Mouse (Mus musculus) midbrain, embryonic 15.5 days (tissue): ENCODE measurements around the gene Olfr1395. TPM values are rescaled to one million over a fixed set of nuclear protein-coding genes. Genes with fewer than 3 reads are reported as not detected.

Source experiments
- ATAC-seq: fragments of 200-750 bp; cut with Nextera tagmentation; replicated peaks from 2 replicates; pipeline ENCODE4 v1.8.0; 2017; ENCODE audit warnings: moderate TSS enrichment
- H3K27ac ChIP-seq: fragments of 300-500 bp; sonication (generic); 2 replicates; pipeline ENCODE4 v1.5.1; 2015; ENCODE audit warnings: mild to moderate bottlenecking, inconsistent platforms
- H3K27me3 ChIP-seq: fragments of 300-500 bp; sonication (generic); replicated peaks from 2 replicates; pipeline ENCODE4 v1.6.1; 2015; ENCODE audit warnings: inconsistent platforms
- H3K36me3 ChIP-seq: fragments of 300-500 bp; sonication (generic); replicated peaks from 2 replicates; pipeline ENCODE4 v1.6.1; 2015; ENCODE audit warnings: inconsistent platforms
- H3K4me1 ChIP-seq: fragments of 300-500 bp; sonication (generic); 2 replicates; pipeline ENCODE4 v1.6.1; 2015; ENCODE audit warnings: inconsistent platforms
- H3K4me2 ChIP-seq: fragments of 300-500 bp; sonication (generic); 2 replicates; pipeline ENCODE4 v1.6.1; 2015; ENCODE audit warnings: inconsistent platforms, mild to moderate bottlenecking, moderate library complexity
- H3K4me3 ChIP-seq: fragments of 300-500 bp; sonication (generic); 2 replicates; pipeline ENCODE4 v1.5.1; 2015; ENCODE audit warnings: mild to moderate bottlenecking, inconsistent platforms
- H3K9ac ChIP-seq: fragments of 300-500 bp; sonication (generic); 2 replicates; pipeline ENCODE4 v1.6.1; 2015; ENCODE audit warnings: mild to moderate bottlenecking, inconsistent platforms
- H3K9me3 ChIP-seq: fragments of 300-500 bp; sonication (generic); 2 replicates; pipeline ENCODE4 v1.6.1; 2016; ENCODE audit warnings: inconsistent platforms
- WGBS: fragments of 180-500 bp; shearing (Covaris S2); methylation state at CpG from one replicate; pipeline ENCODE4 v1.1.7; 2015; ENCODE audit warnings: mixed read lengths; 5-methylcytosine and 5-hydroxymethylcytosine counted together
- polyA plus RNA-seq: library from polyadenylated mRNA; unstranded; fragments of >200 nt; fragmentation: Nextera tagmentation; extraction: Ambion mirVana; gene quantifications from 2 replicates; pipeline ENCODE4 v1.2.1, GENCODE M21; 2015

The Olfr1395 gene
- polyA plus RNA-seq: not detected in 2 replicates

DNA sequence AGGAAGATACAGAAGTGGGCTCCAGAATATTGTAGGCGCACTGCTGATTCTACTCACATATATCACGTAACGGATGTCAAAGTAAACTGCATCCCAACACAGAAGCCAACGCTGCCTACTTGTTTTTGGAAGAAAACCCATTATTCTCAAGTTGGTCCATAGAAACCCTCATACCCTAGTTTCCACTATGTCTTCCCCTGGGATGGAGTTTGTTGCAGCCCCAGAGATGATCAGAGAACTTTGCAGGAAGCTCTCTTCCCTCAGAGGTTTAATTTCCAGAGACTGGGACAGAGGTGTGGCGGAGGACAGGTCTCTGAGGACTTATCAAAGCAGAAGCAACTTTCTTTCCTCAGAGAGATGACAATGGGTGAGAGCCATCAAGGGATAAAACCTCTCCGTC is at the start of gene Olfr1395:
Gene Olfr1395 (plus strand): TSS at position 301 of the 400 bp plus-strand sequence.
- H3K9ac ChIP-seq: no peak within 1 kb of the TSS
- H3K27ac ChIP-seq: no peak within 1 kb of the TSS
- no peaks in the 10 kb centered on the region for H3K27me3 ChIP-seq
- ATAC-seq: no peak
- 93% methylated on average over 6 of the region's 6 CpGs for WGBS
- H3K4me1 ChIP-seq: no peaks in the 10 kb centered on the region
- H3K36me3 ChIP-seq: no peaks in the 10 kb centered on the region
- H3K4me3 ChIP-seq: no peak within 1 kb of the TSS
- no peaks in the 10 kb centered on the region for H3K9me3 ChIP-seq
- H3K4me2 ChIP-seq: no peak within 1 kb of the TSS

DNA sequence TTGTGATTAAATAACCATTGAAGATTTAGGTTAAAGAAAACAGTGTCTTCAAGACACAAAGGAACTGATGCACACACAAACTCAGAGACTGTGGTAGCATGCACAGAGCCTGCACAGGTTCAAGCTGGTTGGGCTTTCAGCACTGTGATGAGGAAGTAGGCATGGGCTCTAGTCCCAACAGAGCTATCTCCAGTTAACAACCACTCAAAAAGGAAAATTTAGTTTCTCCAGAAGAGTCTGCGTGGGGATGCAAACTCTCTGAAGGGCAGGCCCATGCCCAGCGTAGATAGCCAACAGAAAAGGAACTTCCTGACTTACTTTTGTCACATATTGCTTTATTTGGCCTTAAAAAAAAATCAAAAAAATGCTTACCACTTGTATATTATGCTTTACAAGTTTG is 49.3 kb upstream of the Olfr1395 start:
- ATAC-seq: no peak
- no peak overlapping the region for H3K4me3 ChIP-seq
- H3K36me3 ChIP-seq: no peaks in the 10 kb centered on the region
- no peaks in the 10 kb centered on the region for H3K9me3 ChIP-seq
- WGBS: 90% methylated on average over 2 of the region's 2 CpGs
- no peak overlapping the region for H3K4me2 ChIP-seq
- no peaks in the 10 kb centered on the region for H3K4me1 ChIP-seq
- H3K27ac ChIP-seq: no peak overlapping the region
- H3K27me3 ChIP-seq: no peaks in the 10 kb centered on the region
- H3K9ac ChIP-seq: no peak overlapping the region

DNA sequence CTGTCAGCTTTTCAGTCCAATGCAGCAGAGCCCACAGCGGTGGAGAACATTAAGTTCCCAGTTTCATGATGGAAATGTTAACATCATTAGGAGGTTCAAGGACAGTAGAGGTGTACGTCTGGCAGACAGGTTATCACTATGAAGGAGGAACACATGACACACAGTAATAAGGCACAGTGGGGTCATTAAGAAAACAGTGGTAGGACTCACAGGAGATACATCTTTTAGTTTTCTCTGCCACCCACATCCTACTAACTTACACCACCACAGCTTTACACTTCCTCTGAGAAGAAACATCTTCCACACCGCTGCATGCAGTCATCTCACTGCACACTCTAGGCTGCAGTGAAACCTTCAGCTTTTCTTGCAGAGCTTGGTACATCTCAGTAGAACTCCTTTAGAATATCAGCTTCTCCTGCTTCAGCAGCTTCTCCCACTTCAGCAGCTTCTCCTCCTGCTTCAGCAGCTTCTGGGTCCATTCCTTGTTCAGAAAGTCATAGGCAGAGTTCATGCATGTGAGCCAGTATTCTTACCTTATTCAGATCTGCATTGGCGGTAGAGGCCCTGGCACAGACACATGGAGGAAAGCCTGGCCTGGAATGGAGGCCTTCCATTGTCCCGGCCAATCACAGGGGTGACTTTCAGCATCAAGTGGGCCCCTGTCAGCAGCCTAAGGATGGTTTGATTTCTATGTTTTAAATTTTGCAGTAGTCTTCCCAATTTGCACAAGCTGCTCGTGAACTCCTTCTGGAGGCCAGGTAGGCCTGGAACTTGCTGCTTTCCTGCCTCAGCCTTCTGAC is 48.0 kb upstream of the Olfr1395 start:
- Histone ChIP-seq H3K36me3 (no peaks in the 10 kb centered on the region), H3K27me3 (no peaks in the 10 kb centered on the region), H3K4me2 (no peak overlapping the region), H3K27ac (no peak overlapping the region), H3K4me3 (no peak overlapping the region), H3K9me3 (no peaks in the 10 kb centered on the region), H3K9ac (no peak overlapping the region), H3K4me1 (no peaks in the 10 kb centered on the region)
- no peak for ATAC-seq
- WGBS: 92% methylated on average over 6 of the region's 6 CpGs

DNA sequence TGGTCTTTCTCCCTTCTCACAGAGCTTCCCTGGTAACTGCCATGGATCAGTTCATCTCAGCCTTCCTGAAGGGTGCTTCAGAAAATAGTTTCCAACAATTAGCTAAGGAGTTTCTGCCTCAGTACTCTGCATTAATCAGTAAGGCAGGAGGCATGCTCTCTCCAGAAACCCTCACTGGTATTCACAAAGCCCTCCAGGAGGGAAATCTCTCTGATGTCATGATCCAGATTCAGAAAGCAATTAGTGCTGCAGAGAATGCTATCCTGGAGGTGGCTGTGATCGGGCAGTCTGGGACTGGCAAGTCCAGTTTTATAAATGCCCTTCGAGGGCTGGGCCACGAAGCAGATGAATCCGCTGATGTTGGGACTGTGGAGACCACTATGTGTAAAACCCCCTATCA is 46.7 kb upstream of the Olfr1395 start:
- no peak overlapping the region for H3K4me2 ChIP-seq
- WGBS: 75% methylated on average over 4 of the region's 4 CpGs
- H3K36me3 ChIP-seq: no peaks in the 10 kb centered on the region
- no peak overlapping the region for H3K9ac ChIP-seq
- no peaks in the 10 kb centered on the region for H3K4me1 ChIP-seq
- H3K9me3 ChIP-seq: no peaks in the 10 kb centered on the region
- ATAC-seq: no peak
- H3K27me3 ChIP-seq: no peaks in the 10 kb centered on the region
- no peak overlapping the region for H3K27ac ChIP-seq
- no peak overlapping the region for H3K4me3 ChIP-seq

DNA sequence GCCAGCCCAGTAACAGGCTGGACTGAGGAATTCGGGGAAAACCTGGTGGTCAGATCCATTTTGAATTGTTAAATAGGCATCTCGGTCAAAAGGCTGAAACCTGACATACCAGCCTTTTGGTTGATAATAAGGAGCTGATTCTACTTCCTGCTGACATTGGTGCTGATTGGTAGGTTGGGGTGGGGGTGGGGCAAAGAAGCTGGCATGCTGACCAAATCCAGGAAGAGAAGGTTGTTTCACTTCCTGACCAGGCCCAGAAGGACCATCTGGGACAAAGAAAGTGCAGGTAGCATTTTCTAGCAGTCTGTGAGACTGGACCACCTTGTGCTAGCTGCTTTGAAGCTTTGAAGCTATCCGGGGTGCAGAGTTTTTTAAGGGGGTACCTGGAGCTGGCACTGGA is 41.7 kb upstream of the Olfr1395 start:
- Histone ChIP-seq H3K9ac (no peak overlapping the region), H3K27ac (no peak overlapping the region), H3K4me3 (no peak overlapping the region), H3K36me3 (no peaks in the 10 kb centered on the region), H3K9me3 (no peaks in the 10 kb centered on the region), H3K4me2 (no peak overlapping the region), H3K4me1 (no peaks in the 10 kb centered on the region), H3K27me3 (no peaks in the 10 kb centered on the region)
- no peak for ATAC-seq
- WGBS: 88% methylated on average over 3 of the region's 3 CpGs

DNA sequence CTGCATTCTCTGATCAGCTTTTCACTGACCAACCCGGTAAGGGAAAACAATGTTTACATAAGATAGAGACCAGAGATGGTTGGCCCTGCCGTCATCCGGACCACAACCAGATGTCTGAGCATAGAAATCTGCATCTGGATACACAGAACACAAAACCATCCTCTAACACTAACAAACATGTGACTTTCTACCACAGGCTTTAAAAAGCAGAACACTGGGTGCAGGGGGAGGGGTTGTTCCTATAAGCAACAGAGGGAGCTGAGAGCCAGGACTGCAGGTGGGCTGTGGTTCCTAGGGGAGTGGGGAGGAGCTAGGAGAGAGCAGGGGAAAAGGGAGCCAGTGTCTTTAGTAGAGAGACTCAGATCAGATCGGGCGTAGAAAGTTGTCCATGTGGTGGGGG is 40.6 kb upstream of the Olfr1395 start:
- Histone ChIP-seq H3K4me3 (no peak overlapping the region), H3K9ac (no peak overlapping the region), H3K9me3 (no peaks in the 10 kb centered on the region), H3K36me3 (no peaks in the 10 kb centered on the region), H3K4me1 (no peaks in the 10 kb centered on the region), H3K27ac (no peak overlapping the region), H3K4me2 (no peak overlapping the region), H3K27me3 (no peaks in the 10 kb centered on the region)
- WGBS: 58% methylated on average over 5 of the region's 5 CpGs
- ATAC-seq: no peak

DNA sequence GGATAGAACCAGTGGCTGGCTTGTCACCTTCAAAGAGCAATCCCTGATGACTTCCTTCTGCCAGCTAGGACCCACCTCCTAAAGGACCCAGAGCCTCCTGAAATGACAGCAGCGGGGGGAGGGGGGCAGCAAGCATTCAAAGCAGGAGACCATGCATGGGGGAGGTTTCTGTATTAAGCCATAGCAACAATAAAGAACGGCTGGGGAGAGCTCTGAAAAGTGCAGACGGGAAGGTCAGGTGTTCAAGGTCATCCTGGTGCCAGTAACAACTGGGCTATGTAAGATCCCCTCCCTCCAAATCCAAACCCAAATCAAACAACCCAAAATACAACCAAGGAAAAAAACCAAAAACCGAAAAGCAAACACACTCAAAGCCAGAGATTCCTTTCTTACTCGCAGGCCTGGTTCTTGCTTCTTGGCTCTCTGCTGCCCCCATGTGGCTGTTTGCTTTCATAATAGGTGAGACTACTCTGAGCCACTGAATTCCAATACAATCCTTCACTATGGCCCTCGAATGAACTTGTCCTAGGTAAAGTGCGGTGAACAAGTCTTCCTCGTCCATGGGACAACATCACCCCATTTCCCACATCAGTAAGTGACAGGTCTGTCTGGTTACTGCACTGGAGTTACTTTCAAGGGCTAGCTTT is 38.9 kb upstream of the Olfr1395 start:
- no peak overlapping the region for H3K4me3 ChIP-seq
- H3K27me3 ChIP-seq: no peaks in the 10 kb centered on the region
- 13% methylated on average over 8 of the region's 8 CpGs for WGBS
- no peak overlapping the region for H3K4me2 ChIP-seq
- ATAC-seq: peak; percentile 84
- H3K36me3 ChIP-seq: no peaks in the 10 kb centered on the region
- H3K27ac ChIP-seq: no peak overlapping the region
- no peaks in the 10 kb centered on the region for H3K9me3 ChIP-seq
- no peak overlapping the region for H3K9ac ChIP-seq
- no peaks in the 10 kb centered on the region for H3K4me1 ChIP-seq

DNA sequence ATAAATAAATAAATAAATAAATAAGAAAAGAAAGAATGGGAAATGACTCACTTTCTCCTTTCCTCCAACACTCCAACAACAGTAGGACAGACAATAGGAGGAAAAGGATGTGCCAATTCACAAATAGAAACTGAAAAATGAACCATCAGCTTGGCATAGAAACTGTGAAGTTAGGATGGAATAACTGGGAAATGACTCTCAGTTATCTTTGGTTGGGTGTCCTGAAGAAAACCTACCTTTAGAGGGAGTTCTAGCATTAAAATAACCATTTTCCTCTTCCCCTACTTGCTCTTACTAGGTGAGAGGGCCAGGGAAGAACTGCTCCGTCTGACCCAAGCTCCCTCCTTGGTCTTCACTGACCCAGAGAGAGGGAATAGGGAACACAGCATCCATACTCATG is 36.3 kb upstream of the Olfr1395 start:
- no peaks in the 10 kb centered on the region for H3K27me3 ChIP-seq
- H3K9me3 ChIP-seq: no peaks in the 10 kb centered on the region
- H3K4me3 ChIP-seq: no peak overlapping the region
- no peak overlapping the region for H3K27ac ChIP-seq
- H3K4me1 ChIP-seq: no peaks in the 10 kb centered on the region
- no peak for ATAC-seq
- no peak overlapping the region for H3K9ac ChIP-seq
- H3K4me2 ChIP-seq: no peak overlapping the region
- H3K36me3 ChIP-seq: no peaks in the 10 kb centered on the region
- 68% methylated on average over 1 of the region's 1 CpGs for WGBS

DNA sequence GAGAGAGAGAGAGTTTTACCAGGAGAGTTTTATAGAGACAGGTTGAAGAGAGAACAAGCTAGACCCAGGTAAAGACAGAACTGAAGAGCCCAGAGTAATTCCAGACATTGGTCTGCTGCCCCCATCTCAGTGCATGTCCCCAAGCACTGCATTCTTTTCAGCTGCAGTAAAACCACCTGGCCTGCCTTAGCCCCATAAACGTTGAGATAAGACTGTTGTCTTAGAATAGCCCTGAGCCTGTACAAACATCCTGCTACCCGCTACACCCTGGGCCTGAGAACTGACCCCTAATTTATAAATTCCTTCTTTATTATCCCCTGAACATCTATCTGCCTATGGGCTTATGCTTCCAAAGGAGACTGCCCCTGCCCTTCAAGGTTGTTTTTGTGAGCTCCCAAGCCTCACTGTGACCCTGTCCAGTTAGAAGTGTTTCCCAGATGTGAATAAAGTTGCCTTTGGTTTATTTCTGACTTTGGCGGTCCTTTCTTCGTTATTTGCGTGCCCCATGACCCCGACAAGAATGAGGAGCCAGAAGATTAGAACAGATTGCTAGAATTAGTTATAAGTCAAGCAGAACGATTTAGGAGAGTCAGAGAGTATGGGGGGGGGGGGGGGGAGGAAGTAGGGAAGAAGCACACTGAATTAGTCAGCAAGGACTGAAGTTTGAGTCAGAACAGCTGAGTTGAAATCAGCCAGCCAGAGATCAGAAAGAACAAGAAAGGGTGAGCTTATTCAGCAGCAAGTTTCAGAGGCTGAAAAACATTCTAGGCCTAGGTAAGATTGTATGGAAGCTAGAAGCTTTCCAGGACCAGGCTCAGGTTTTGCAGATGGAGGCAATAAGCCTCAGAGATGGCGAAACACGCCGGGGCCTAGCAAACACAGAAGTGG is 34.2 kb upstream of the Olfr1395 start:
- no peak overlapping the region for H3K4me2 ChIP-seq
- WGBS: 62% methylated on average over 10 of the region's 10 CpGs
- no peaks in the 10 kb centered on the region for H3K9me3 ChIP-seq
- no peaks in the 10 kb centered on the region for H3K36me3 ChIP-seq
- H3K9ac ChIP-seq: no peak overlapping the region
- ATAC-seq: no peak
- no peak overlapping the region for H3K4me3 ChIP-seq
- no peak overlapping the region for H3K27ac ChIP-seq
- no peaks in the 10 kb centered on the region for H3K27me3 ChIP-seq
- no peaks in the 10 kb centered on the region for H3K4me1 ChIP-seq

DNA sequence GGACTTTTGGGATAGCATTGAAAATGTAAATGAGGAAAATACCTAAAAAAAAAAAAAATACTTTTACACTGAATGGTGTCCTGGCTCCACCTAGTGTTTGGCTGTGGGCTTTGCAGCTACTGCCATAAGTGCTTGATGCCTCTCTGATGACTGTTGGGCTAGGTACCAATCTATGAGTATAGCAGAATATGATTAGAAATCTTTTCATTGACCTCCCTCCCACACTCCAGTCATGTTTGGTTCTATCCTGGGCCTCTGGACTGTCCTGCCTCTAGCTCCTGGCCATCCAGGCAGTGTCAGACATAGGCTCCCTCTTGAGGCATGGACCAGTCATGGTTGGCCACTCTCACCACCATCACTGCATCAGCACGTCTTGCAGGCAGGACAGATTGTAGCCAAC is 33.2 kb upstream of the Olfr1395 start:
- H3K9ac ChIP-seq: no peak overlapping the region
- no peaks in the 10 kb centered on the region for H3K4me1 ChIP-seq
- no peak overlapping the region for H3K4me2 ChIP-seq
- H3K9me3 ChIP-seq: no peaks in the 10 kb centered on the region
- no peak overlapping the region for H3K4me3 ChIP-seq
- no peak overlapping the region for H3K27ac ChIP-seq
- ATAC-seq: no peak
- WGBS: 37% methylated on average over 1 of the region's 1 CpGs
- H3K36me3 ChIP-seq: no peaks in the 10 kb centered on the region
- no peaks in the 10 kb centered on the region for H3K27me3 ChIP-seq

DNA sequence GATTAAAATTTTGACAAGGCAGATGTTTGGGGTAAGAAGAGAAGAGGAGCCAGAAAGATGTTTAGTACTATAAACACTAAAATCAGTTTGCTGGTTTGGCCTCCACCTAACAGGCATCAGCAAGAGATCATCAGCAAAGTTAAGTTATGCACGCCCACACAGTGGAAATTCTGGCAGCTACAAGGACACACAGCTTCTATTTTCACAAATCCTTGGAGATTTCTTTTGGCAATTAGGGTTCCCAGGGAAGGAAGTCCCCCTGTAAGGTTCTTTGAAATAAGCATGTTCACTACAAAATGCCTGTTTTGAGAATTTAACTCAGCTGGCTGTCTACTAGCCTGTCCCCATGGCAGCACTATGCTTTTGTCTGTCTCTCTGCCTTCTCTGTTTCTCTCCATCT is 31.1 kb upstream of the Olfr1395 start:
- Histone ChIP-seq H3K27ac (no peak overlapping the region), H3K4me2 (no peak overlapping the region), H3K4me3 (no peak overlapping the region), H3K4me1 (no peaks in the 10 kb centered on the region), H3K36me3 (no peaks in the 10 kb centered on the region), H3K27me3 (no peaks in the 10 kb centered on the region), H3K9ac (no peak overlapping the region), H3K9me3 (no peaks in the 10 kb centered on the region)
- 78% methylated on average over 1 of the region's 1 CpGs for WGBS
- ATAC-seq: no peak

DNA sequence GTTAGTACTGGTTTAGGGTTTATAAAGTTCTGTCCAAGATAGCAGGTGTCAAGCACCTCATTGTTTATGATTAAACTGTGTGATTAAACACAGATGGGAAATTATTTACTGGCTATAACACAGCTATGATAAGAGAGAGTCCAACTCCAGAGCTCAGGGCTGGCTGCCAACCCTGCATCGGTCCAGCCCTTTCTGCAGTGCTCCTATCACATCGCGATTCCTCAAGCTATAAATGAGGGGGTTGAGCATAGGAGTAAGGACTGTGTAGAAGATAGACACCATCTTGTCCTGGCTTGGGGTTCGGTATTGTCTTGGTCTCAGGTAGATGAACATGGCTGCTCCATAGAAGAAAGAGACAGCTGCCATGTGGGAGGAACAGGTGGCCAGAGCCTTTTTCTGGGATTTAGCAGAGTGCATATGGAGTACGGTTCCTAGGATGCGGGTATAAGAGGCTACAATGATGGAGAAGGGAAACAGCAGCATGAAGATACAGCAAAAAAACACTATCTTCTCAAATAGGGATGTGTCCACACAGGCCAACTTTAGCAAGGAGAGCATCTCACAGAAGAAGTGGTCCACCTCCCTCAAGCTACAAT is 29.4 kb upstream of the Olfr1395 start:
- no peak for ATAC-seq
- 92% methylated on average over 6 of the region's 6 CpGs for WGBS

More for the DNA sequence above, 29.4 kb upstream of the Olfr1395 start:
- Histone ChIP-seq H3K36me3 (no peaks in the 10 kb centered on the region), H3K4me1 (no peaks in the 10 kb centered on the region), H3K9me3 (no peaks in the 10 kb centered on the region), H3K4me3 (no peak overlapping the region), H3K9ac (no peak overlapping the region), H3K27ac (no peak overlapping the region), H3K27me3 (no peaks in the 10 kb centered on the region), H3K4me2 (no peak overlapping the region)
